Mouse (Mus musculus) layer of hippocampus, postnatal 10 days (tissue): Measurements from ENCODE around the gene Hspg2. TPM values are rescaled to one million over a fixed set of nuclear protein-coding genes. Genes with fewer than 3 reads are reported as not detected.

Experiments used
- DNase-seq, 2 experiments: peaks; one replicate each; pipeline ENCODE4 v3.0.0; 2021; ENCODE audit warnings: low spot score in 2 of 2
- total RNA-seq, 2 experiments: library from RNA; stranded (reverse); gene quantifications; 2 replicates each; pipeline ENCODE4 v1.2.3; 2021

Gene Hspg2
- total RNA-seq, 2 experiments from 2014 or later = 13.7 to 14.8 TPM

DNA sequence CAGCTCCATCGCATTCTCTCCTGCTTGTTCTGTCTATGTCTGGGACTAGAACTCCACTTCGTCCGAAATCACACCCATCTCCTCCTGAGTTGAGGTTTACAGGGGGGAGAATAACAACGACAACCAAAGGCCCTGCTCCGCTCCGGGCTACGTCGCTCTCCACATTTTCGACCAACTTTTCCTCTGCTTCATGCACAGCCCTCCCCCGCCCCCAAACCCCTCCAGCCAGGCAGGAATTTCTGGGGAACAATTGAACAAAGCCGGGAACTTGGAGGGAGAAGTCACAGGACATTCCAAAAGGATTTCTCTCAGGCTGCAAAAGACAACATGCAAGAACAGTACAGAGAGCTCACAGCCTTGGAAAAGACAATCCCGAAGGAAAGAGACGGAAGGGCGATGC lies 7.9 kb upstream of the Hspg2 start:
- no peak for DNase-seq

DNA sequence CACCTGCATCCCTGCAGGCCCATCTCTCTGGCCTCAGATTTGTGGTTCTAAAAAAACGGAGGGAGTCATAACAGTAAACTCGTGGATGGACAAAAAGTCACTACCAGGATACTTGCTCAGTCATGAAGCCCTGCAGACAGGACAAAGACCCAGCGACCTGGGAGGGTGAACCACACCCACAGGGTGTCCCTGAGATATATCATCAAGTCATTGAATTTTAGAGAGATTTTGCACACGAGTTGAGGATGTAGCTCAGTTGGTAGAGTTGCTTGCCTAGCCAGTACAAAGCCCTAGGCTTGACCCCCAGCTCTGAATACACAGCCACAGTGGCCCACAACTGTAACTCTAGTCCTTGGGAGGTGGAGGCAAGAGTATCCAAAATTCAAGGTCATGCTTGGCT lies 7.4 kb upstream of the Hspg2 start:
- no peak for DNase-seq

DNA sequence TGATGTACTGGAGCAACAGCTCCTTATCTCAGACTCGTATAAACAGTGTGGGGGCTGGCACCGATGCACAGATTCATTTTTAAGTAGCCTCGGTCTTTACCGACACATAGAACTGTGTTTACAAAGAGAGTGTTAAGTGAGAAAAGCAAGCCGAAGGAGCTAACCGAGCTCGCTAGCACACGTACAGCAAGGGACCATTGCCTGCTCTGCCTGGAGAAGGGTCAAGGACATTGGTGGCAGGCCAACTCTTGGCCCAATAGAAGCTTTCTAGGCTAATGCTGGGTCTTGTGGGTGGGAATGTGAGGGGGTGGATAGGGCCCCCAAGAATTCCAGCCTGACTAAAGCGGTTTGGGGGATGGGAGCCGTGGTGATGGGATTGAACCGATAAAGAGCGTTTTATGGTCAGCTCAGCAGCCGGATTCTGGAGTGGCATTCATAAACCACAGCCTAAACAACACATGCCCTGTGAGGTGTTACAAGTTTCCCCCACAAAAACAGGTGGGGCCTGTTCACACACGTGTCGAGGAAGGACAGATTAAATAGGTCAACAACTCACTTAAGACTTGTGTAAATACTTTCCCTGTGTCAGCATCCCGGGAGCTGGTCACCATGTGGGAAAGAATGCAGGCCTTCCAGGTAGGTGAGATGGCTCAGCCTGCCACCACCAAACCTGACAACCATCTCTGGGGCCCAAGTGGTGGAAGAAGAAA lies 6.4 kb upstream of the Hspg2 start:
- no peak for DNase-seq

DNA sequence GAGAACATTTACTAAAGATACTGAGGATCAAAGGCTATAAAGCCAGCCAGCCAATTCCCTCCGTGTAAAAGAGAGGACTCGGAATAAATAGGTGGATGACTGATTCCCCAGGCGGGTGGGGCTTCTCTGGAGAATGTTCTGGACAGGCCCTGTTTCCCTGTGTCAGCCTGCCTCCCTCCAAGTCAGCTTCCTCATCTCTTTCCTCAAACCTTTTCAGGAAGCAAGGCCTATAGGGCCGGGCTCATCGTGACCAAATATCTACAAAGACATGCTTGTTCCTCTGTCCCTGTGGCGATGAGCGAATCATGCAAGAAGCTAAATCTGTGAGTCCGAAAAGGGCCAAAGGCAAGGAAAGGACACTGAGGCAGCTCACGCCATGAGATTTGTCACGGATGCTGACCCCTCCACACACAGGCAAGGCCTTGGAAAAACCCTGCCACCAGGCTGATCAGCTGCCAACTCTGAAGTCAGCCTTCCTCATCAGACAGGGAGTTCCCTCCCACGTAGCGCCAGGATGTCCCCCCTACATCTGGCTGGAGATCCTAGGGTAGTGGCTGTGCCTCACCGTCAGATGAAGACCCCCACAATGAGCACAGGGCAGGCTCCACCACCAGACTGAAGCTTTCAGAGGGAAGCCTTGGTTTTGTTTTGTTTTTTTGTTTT lies 3.3 kb upstream of the Hspg2 start:
- DNase-seq = no peak

DNA sequence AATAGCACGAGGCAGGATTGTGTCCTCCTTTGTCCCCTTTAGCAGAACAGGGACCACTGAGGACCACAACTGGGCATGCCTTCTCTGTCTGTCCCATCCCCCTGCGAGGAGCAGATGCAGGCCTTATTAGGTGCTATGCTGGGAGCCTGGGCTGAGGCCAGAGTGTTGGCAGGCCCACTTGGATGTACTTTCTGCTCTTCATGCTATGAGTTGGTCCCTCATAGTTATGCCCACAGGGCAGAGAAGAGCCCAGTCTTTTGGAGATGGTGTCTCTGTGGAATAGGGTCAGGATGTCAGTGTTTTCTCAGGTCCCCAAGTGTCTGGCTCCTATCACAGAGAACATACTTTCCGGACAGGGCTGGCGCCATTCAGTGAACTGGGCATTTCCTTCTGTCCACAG lies 1.6 kb upstream of the Hspg2 start:
- no peak for DNase-seq

DNA sequence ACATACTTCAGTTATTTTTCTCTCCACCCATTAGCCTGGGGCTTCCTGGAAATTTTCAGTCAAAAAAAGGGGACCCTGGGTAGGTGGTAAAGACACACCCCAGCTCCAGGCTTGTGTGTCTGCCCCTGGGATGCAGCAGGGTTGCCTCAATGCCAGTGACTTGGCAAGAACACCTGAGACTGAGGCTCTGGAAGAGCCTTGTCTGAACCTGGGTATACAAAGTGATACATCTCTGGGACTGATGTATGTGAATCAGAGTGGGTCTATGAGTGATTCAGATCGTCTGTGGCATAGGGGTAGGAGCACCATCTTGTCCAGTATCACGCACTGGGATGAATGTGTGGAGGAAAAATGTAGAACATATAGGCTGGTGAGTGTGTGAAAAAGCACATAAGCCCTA lies 1.0 kb upstream of the Hspg2 start:
- DNase-seq = no peak

DNA sequence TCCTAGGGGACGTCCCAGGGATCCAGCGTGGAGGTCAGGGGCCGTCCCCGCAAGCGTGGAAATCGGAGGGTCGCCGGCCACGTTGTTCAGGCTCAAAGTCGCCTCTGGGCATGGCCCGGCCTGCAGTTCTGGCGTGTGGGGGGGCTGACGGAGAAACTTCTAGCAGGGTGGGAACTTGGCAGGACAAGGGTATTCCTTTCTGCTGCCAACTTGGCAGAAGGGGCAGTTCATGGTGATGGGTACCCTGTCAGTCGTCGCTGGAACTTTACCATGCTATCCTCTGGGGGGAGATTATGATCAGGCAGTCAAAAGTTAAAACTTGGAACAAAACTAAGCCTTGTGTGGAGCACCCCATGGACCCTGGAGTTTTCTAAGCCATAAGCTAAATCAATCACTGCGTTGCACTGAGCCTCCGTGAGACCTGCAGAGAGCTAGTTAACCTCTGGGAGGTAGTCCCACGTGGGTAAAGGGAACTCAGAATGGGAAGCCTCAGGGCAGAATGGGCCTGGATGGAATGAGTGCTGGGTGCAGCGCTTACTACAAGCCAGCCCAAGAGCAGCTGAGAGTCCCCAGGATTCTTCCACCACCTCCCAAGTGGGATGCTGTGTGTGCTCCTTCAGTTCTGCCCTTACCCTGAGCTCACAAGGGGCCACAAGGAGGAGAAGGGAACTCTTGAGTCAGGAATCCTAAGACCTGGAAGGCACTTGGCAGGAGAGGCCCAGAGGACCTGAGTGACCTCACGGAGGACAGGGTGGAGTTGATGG lies 694 bp downstream of the Hspg2 start:
- DNase-seq = no peak

DNA sequence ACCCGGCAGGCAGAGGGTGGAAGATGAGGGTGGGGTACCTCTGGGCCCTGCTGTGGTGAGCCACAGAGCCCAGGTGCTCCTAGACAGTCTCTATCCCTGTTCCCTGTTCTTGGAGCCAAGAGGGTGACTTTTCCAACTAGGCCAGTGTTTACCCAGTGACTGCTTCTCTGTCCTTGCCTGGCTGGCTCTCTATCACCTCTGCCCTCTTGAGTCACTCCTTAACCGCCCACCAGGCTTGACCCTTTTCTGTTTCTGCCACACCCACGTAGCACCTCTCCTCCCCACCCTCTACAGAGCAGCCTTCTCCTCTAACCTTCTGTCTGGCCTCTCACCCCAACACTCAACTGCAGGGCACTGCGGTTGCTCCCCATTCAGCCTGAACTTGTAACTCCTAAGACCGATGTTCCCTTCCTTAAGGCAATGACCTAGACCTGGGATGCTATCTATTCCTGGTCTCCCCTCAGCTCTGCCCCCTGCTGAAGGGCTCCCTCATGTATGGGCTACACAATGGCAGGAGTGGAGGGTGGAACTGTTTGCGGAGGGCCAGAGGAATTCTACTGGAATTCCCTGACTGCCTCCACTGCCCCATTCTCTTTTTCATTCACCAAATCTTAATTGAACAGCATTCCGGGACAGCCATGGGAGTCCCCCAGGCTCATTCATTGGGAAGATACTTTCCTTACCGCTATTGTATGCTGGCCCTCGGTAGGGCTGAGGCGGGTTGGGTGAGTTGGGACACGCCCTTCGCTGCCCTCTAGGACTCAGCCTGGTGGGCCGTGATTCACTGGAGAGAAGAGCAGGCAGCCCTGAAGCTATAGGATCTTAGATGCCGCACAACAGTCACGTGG lies 1.5 kb downstream of the Hspg2 start:
- no peak for DNase-seq

DNA sequence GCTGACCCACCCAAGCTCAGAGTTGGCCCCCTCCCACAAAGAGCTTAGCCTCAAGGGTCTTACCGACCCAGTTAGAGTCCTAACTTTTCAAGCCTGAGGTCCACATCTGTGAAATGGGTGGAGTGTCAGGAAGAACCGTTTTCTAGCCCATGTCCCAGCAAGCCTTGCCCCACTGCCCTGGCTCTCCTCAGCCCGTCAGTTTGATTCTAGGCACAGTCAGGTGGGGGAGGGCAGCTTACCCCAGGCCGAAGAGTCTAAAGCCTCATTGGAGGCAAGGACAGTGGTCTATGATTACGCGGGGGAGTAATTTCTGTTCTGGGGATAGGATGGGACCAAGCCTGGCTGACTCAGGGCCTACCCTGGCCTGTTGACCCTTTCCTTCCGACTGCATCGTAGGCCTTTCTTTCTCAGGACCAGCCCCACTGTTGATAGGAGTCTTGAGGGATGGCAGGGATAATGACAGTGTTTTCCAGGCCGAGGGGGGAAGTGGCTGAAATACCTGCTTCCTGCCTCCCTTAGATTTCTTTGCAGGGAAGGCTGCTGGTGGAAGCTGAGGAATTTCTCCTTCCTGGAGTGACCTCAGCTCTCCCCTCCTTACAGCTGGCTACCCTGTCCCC lies 2.2 kb downstream of the Hspg2 start:
- DNase-seq = no peak

DNA sequence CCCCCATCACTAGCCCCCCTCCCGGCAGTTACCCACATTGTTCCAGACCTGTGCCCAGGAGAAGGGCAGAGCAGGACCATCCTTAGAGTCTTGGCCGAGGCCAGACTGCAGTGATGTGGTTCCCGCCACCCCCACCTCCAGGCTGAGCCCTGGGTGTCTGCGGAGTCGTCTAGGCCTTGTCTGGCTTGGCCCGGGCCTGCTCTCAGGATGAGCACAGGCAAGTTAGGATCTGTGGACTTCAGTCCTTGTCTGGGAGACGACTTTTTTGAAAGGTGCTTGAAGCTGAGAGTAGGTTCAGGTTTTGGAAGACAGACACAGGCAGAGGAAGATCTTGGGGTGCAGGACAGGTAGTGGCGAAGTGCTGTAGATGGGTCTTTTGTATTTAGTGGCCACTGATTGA lies 2.8 kb downstream of the Hspg2 start:
- DNase-seq = no peak

DNA sequence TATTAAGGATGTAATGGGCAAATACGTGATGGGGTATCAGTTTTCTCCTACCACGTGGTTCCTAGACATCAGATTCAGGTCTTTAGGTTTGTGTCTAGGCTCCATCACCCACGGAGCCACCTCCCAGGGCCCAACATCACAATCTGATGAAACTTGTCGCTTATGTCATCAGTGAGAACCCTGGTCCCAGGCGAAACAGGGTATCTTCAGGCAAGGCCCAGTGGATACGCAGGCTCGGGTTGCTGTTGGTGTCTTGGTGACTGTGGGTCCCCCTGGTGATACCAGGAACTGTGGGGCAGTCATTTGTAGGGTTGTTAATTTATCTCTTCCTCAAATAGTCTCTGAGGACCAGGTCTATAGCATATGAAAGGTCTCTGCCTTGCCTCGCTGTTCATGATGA lies 4.7 kb downstream of the Hspg2 start:
- DNase-seq = no peak

DNA sequence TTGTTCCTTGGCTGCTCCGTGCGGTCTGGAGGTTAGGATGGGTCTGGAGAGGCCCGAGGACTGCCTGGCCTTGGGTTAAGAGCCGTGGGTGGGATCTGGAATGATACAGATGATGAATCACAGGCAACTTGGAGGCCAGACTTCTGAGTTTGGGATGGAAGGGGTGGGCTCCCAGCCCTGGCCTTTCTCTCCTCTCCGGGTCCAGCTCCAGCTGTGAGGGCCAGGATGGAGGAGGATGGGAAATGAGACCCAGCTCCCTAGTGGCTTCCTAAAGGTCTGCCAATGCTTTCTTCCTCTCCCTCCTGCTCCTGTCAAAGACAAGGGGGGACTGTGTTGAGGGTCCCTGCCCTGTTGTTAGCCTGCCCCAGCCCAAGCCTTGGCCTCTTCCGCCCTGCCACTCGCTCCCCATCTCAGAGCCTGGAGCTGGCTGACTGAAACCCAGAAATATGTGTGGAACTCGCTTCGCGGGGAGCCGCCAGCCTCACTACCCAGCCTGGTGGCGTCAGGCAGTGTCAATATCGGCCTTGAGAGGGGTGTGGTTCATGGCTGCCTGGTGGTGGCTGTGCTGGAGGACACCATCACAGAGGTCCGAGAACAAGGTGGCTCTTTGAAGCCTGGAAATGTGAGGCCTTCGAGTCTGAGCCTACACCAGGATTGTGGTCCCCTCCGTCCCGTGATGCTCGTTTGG lies 5.3 kb downstream of the Hspg2 start:
- DNase-seq = no peak

DNA sequence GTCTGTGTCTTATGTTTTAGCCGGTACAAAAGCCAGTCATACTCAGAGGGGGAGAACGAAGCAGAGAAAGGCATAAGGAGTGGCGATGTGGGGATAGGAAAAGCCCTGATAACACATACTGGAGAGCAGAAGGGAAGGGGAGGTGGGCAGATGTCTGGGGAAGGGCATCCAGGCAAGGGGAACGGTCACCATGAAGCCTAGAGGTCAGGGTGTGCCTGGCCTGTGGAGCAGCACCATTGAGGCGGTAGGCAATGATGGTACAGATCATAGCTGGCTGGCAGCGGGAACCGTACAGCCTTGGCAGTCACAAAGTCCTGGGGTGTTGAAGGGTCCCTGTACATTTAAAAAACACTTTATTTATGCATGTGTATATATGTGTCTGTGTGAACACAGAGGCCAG lies 6.1 kb downstream of the Hspg2 start:
- no peak for DNase-seq

DNA sequence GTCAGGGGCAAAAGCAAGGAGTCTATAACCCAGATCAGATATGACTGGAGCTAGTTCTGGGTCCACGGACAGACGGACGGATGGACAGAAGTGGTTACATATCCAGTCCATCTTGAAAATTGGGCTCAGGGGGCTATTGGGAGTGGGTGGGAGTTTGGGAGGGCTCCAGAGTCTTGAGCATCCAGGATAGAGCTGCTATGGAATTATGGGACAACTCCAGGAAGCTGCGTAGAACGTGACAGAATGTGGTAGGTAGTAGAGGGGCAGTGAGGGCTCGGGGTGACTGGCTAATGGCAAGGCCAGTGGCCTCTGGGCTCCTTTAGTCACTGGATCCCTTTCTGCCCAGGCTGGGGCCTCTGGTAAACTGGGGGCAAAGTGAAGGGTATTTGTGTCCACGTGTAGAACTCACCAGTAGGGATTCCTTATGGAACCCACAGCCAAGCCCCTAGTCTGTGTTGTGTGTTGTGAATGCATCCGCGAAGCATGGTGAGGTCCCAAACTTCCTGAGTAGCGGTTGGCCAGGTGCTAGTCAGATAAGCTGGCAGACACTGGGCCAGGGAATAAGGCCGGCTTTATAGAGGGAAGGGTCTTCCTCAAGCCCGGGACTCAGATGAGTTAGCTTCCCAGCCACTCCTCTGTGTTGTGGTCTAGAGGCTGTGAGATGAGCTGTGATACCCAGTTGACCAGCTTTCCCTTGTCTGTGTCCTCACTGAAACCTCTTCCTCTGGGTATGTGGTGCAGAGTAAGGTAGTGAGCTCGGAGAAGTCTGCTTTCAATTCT lies 6.9 kb downstream of the Hspg2 start:
- DNase-seq = no peak

DNA sequence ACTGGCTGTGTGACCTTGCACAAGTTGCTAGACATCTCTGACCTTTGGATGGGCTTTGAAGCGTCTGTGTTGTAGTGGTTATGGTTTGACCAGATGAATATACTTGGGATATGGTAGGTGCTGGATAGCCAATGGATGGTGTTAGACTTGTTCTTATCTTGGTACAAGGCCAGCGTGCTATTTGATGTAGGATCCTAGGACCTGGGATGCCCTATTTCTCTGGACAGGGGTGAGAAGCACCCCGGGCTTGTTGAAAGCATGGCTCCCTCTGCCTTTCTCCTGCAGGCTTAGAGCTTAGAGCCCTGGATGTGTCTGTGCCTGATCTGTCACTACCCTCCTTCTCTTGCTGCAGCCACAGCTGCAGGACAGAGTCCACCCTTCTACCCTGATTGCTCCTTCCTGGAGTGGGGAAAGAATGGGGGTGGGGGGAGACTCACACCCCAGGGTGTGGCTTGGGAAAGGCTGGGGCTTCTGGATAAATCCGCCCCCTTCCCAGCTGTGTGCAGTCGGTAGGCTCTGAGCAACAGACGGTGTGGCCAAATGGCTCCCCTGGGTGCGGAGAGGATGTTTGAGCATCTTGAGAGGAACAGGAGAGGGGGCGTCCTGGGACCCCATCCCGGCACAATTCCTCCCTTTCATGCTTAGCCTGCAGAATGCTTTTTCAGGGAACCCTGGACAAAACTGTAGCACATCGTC lies 7.6 kb downstream of the Hspg2 start:
- DNase-seq = peak in 1 of 2 experiments; percentile 44

DNA sequence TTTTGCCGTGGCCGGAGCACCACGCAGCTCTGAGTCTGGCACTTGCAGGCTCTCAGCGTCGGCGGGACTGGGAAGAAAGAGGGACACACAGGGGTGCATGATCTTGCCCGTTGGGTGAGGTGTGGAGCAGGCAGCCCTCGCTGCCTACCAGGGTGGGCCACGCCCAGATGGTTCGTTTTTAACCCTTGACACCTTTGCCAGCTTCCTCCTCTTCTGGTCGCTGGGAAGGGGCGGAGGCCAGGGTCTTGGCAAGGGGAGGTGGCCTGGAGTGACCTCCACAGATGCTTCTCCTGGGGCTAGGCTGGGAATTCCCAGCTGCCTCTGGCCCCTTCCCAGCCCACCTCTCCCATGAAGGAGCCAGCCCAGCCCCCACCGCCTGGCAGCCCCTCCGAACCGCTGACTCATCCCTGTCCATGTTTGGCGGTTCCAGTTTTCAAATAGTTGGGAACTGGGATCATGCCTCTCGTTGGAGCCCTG lies 8.2 kb downstream of the Hspg2 start:
- DNase-seq = peak in 1 of 2 experiments; percentile 25

DNA sequence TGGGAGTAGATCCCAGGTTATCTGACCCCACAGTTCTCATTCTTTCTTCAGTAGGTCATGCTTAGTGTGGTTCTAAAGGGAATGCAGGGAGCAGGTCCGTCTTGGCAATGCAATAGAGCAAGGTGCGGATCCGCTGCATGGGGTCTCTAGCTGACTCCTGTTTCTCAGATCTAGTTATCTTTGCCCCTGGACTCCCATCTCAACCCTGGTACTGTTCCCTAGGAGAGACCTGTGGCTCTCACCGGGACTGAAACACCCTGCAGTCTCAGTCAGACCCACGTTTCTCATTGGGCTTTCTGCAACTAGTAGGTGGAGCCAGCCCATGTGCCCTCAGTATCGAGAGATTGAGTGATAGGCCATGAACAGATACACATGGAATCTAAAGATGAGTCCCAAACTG lies 9.0 kb downstream of the Hspg2 start:
- DNase-seq = no peak

DNA sequence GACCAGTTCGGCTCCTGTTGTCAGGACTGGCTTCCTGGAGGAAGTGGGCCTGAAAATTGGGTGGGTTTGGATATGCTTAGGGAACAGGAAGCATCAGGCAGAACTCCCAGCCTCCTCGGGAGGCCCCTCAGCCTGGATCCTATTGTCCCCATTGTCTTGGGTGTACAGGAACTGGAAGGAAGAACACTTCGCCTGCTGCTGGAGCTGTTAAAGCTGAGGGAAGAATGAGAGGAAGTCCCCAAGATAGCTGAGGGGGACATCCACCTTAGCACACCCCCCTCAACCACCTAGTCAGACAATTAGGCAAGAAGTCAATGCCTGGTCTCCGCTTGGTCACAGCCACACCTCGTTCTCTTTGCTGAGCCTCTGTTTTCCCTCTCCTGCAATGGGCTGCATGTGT lies 9.7 kb downstream of the Hspg2 start:
- no peak for DNase-seq

DNA sequence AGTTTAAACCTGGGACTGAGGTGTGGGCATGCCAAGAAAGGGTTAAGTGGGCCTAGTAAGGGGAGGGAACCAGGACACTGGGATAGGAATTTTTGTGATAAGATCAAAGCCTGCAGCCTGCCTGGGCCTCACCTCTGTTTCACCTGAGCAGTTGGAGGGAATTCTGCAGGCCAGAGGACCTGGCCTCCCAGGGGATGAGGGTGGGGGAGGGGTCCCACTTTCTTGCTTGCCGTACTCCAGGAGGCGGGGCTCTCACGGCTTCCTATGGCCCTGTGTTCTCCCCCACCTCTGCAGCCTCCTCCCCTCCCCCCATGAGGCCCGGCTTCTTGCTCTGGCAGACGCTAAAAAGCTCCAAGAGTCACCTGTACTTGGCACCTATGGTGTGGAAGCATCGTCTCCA lies 11.2 kb downstream of the Hspg2 start:
- DNase-seq = no peak
